Mouse (Mus musculus) G1E (cell line): Measurements from ENCODE around the gene Asic2.

Experiments used
- CTCF ChIP-seq: IDR thresholded peaks from 2 replicates; pipeline ENCODE4 v1.5.1; 2012; ENCODE audit warnings: low read depth, low read length, inconsistent platforms, mixed read lengths
- GATA1 ChIP-seq: IDR thresholded peaks from 2 replicates; pipeline ENCODE4 v1.6.1; 2012; ENCODE audit warnings: borderline replicate concordance, low read length, inconsistent platforms, mixed read lengths
- GATA2 ChIP-seq: IDR thresholded peaks from 2 replicates; pipeline ENCODE4 v1.6.1; 2012; ENCODE audit warnings: low read depth, low read length, inconsistent platforms, borderline replicate concordance
- POLR2AphosphoS5 ChIP-seq: IDR thresholded peaks from 2 replicates; pipeline ENCODE4 v1.6.1; 2012; ENCODE audit warnings: low read depth, low read length, inconsistent platforms; ENCODE audit not compliant: insufficient replicate concordance
- TAL1 ChIP-seq: conservative IDR thresholded peaks from 2 replicates; pipeline ENCODE4 v1.6.1; 2012; ENCODE audit warnings: low read depth, low read length, inconsistent platforms, mixed read lengths

DNA sequence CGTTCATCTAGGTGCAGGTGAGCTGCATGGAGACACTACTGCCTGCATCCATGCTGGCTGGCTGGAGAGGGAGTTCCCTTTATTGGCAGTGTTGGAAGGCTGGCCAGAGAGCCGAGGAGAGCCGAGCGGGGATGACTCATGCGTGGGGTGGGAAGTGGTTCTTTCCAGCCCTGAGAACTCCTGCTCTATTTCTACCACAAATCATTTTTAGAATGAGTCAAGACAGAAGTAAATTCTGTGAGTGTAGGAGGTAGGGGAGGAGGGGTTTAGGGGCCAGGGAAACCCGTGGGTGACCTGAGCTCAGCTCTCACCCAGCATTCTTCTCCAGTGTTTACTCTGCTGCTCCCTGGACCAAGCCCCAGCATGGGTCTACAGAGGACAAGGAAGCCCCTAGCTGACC, 872.2 kb downstream of the Asic2 start:
- TF ChIP-seq GATA1: no peak
- no peak for TF ChIP-seq CTCF
- TF ChIP-seq POLR2AphosphoS5: no peak
- no peak for TF ChIP-seq TAL1
- TF ChIP-seq GATA2: no peak
